Comparison of ENCODE assay signal across 8 mouse cellular contexts in genomic region chr7:73537228-73537627, GRCm38 (mm10). TPM values are rescaled to one million over a fixed set of nuclear protein-coding genes. Genes with fewer than 3 reads are reported as not detected.
A peak's percentile ranks its signal among the peaks of the same experiment; 100 is the strongest.
DNase-seq lines count a peak whose midpoint lies in the region; ATAC-seq and TF ChIP-seq lines count a peak whose summit lies in the region.

No protein-coding gene starts in this region.

- H3K36me3 ChIP-seq in heart, embryonic 11.5 days (ENCODE audit: control insufficient read depth, insufficient read depth, low read length): no peaks in the 10 kb centered on the region
- peaks cover 17% of the 10 kb centered on the region for H3K36me3 ChIP-seq in E14TG2a.4 (ENCODE audit: insufficient read depth, low read length)
- H3K36me3 ChIP-seq in forebrain, embryonic 14.5 days (ENCODE audit: control insufficient read depth, insufficient read depth, low read length): peaks cover 8% of the 10 kb centered on the region; the same call in 1 of the 2 replicates
- H3K36me3 ChIP-seq in liver, embryonic 16.5 days (ENCODE audit: control insufficient read depth, insufficient read depth): peaks cover 2% of the 10 kb centered on the region

- H3K9me3 ChIP-seq in heart, embryonic 11.5 days (replicated peaks; ENCODE audit: control insufficient read depth, low read length): no peaks in the 10 kb centered on the region
- H3K9me3 ChIP-seq in E14TG2a.4 (ENCODE audit: low read length): no peaks in the 10 kb centered on the region
- no peaks in the 10 kb centered on the region for H3K9me3 ChIP-seq in forebrain, embryonic 14.5 days (replicated peaks; ENCODE audit: control insufficient read depth, low read length)
- H3K9me3 ChIP-seq in liver, embryonic 16.5 days (replicated peaks; ENCODE audit: control insufficient read depth, low read length): no peaks in the 10 kb centered on the region

- 20% methylated on average over 10 of the region's 10 CpGs for WGBS in heart, embryonic 11.5 days (ENCODE audit: insufficient replicate concordance)
- 18% methylated on average over 10 of the region's 10 CpGs for WGBS in forebrain, embryonic 14.5 days
- WGBS in liver, embryonic 16.5 days (ENCODE audit: insufficient replicate concordance): 6% methylated on average over 10 of the region's 10 CpGs

- DNase-seq in heart, adult 9 months (ENCODE audit: low spot score in 2 of 2): no peak
- no peak for DNase-seq in forebrain, embryonic 14.5 days (ENCODE audit: low spot score)
- DNase-seq in yolk sac, embryonic 10.5 days (ENCODE audit: low spot score): no peak
- DNase-seq in right cerebral cortex, adult 2 months (ENCODE audit: low spot score in 2 of 2): no peak
- no peak for DNase-seq in spleen, postnatal 4 days (ENCODE audit: low spot score in 2 of 2)

- ATAC-seq in heart, embryonic 11.5 days (replicated peaks; ENCODE audit: insufficient number of reproducible peaks, low FRiP score, low TSS enrichment): no peak
- peak; percentile 6; the same call in 1 of the 2 replicates for ATAC-seq in forebrain, embryonic 14.5 days
- ATAC-seq in liver, embryonic 16.5 days (ENCODE audit: low read depth): no peak

- peak overlapping the region; percentile 50 for H3K4me3 ChIP-seq in heart, embryonic 11.5 days (ENCODE audit: low read depth, low read length)
- H3K4me3 ChIP-seq in E14TG2a.4 (replicated peaks; ENCODE audit: low read length): peak overlapping the region; percentile 80
- peak overlapping the region; percentile 43 for H3K4me3 ChIP-seq in forebrain, embryonic 14.5 days (ENCODE audit: low read depth, low read length)
- H3K4me3 ChIP-seq in liver, embryonic 16.5 days (ENCODE audit: low read depth, low read length): peak overlapping the region; percentile 59

- no peaks in the 10 kb centered on the region for H3K27me3 ChIP-seq in heart, embryonic 11.5 days (ENCODE audit: control insufficient read depth, insufficient read depth, low read length)
- H3K27me3 ChIP-seq in E14TG2a.4 (ENCODE audit: insufficient read depth, low read length): no peaks in the 10 kb centered on the region
- no peaks in the 10 kb centered on the region for H3K27me3 ChIP-seq in forebrain, embryonic 14.5 days (replicated peaks; ENCODE audit: control insufficient read depth, insufficient read depth, low read length)
- no peaks in the 10 kb centered on the region for H3K27me3 ChIP-seq in liver, embryonic 16.5 days (ENCODE audit: control insufficient read depth, insufficient read depth, low read depth, low read length)

- H3K4me2 ChIP-seq in heart, embryonic 11.5 days: peak overlapping the region; percentile 84
- peak overlapping the region; percentile 63 for H3K4me2 ChIP-seq in forebrain, embryonic 14.5 days (ENCODE audit: low read length)
- H3K4me2 ChIP-seq in liver, embryonic 16.5 days (ENCODE audit: low read depth, low read length): peak overlapping the region; percentile 78

- H3K27ac ChIP-seq in heart, embryonic 11.5 days (ENCODE audit: low read depth, low read length): peak overlapping the region; percentile 97
- H3K27ac ChIP-seq in forebrain, embryonic 14.5 days (ENCODE audit: low read depth, low read length): peak overlapping the region; percentile 96
- peak overlapping the region; percentile 83 for H3K27ac ChIP-seq in liver, embryonic 16.5 days (ENCODE audit: low read length)

- peak overlapping the region; percentile 73 for H3K9ac ChIP-seq in heart, embryonic 11.5 days (ENCODE audit: low read depth, low read length)
- peak overlapping the region; percentile 68 for H3K9ac ChIP-seq in forebrain, embryonic 14.5 days (ENCODE audit: low read length)
- peak overlapping the region; percentile 47 for H3K9ac ChIP-seq in liver, embryonic 16.5 days (ENCODE audit: low read depth, low read length)

- peaks cover 33% of the 10 kb centered on the region for H3K4me1 ChIP-seq in heart, embryonic 11.5 days (ENCODE audit: control insufficient read depth, insufficient read depth, low read length)
- peaks cover 43% of the 10 kb centered on the region for H3K4me1 ChIP-seq in E14TG2a.4 (replicated peaks; ENCODE audit: low read depth, low read length)
- peaks cover 33% of the 10 kb centered on the region for H3K4me1 ChIP-seq in forebrain, embryonic 14.5 days (ENCODE audit: control insufficient read depth, insufficient read depth, low read length)
- H3K4me1 ChIP-seq in liver, embryonic 16.5 days (ENCODE audit: control insufficient read depth, low read depth, low read length): peaks cover 37% of the 10 kb centered on the region

- TF ChIP-seq CTCF in E14TG2a.4 (conservative IDR thresholded peaks at IDR 0.05; ENCODE audit: low read length): no peak

RNA-seq across cellular contexts. Expression of gene Chd2, which starts 4.4 kb away (rescaled TPM):
- polyA plus RNA-seq in heart, embryonic 11.5 days (2014; fragmentation: Nextera tagmentation; extraction: Ambion mirVana): 43.6 and 45.6 TPM in 2 replicates
- polyA plus RNA-seq in forebrain, embryonic 14.5 days (2014; fragmentation: Nextera tagmentation; extraction: Ambion mirVana): 40.2 and 43.4 TPM in 2 replicates
- 24.7 and 26.1 TPM in 2 replicates for polyA plus RNA-seq in liver, embryonic 16.5 days (2015; fragmentation: Nextera tagmentation; extraction: Ambion mirVana)
